In genomic region chr2:30708001-30708683, GRCm38 (mm10) we compare ENCODE assay signal across 8 mouse cellular contexts.
DNase-seq lines count a peak whose midpoint lies in the region; ATAC-seq and TF ChIP-seq lines count a peak whose summit lies in the region.

No protein-coding gene starts in this region.

- peak in 1 of 2 experiments; percentile 75 for DNase-seq in layer of hippocampus, adult 2 months (ENCODE audit: low spot score in 2 of 2)
- DNase-seq in layer of hippocampus, adult 9-11 months = no peak
- peak; percentile 77 for DNase-seq in embryo, embryonic 10 days (ENCODE audit: low spot score)
- DNase-seq in gastrocnemius, postnatal 4 days (ENCODE audit: low spot score in 2 of 2) = peak; percentile 80 to 87
- DNase-seq in liver = peak; percentile 69
- peak; percentile 81 for DNase-seq in neural tube, embryonic 10.5 days (ENCODE audit: extremely low spot score, low spot score)
- peak; percentile 68 for DNase-seq in thymus, postnatal 14 days

- H3K27ac ChIP-seq in layer of hippocampus, adult 2 months = peak overlapping the region; percentile 100
- peak overlapping the region; percentile 100 for H3K27ac ChIP-seq in intestine, embryonic 15.5 days

- 1% methylated on average over 48 of the region's 48 CpGs for WGBS in intestine, embryonic 15.5 days

- peaks cover 51% of the 10 kb centered on the region for H3K4me1 ChIP-seq in intestine, embryonic 15.5 days (replicated peaks)

- H3K9ac ChIP-seq in intestine, embryonic 15.5 days = peak overlapping the region; percentile 68

- no peak for TF ChIP-seq CTCF in layer of hippocampus, adult 2 months (conservative IDR thresholded peaks at IDR 0.05)

- peak overlapping the region; percentile 90 for H3K4me2 ChIP-seq in intestine, embryonic 15.5 days (replicated peaks)

- no peaks in the 10 kb centered on the region for H3K27me3 ChIP-seq in intestine, embryonic 15.5 days (replicated peaks)

- no peaks in the 10 kb centered on the region for H3K9me3 ChIP-seq in intestine, embryonic 15.5 days

- H3K36me3 ChIP-seq in intestine, embryonic 15.5 days = no peaks in the 10 kb centered on the region

- H3K4me3 ChIP-seq in layer of hippocampus, adult 2 months = peak overlapping the region; percentile 60
- H3K4me3 ChIP-seq in intestine, embryonic 15.5 days (replicated peaks) = peak overlapping the region; percentile 38

- peak; percentile 79 for ATAC-seq in intestine, embryonic 15.5 days
